Mouse (Mus musculus) erythroblast, adult 5-6 weeks (primary cell): Measurements from ENCODE around the gene Irgc1. TPM values are rescaled to one million over a fixed set of nuclear protein-coding genes. Genes with fewer than 3 reads are reported as not detected.

ENCODE experiments used
- ATAC-seq: replicated peaks from 2 replicates; pipeline ENCODE4 v1.8.0; 2016; ENCODE audit warnings: moderate number of reproducible peaks, mild to moderate bottlenecking, moderate TSS enrichment, inconsistent platforms; ENCODE audit not compliant: poor library complexity, low FRiP score, severe bottlenecking
- total RNA-seq, 2 experiments: library from RNA; stranded (forward) in 1 of 2; stranded (reverse) in 1 of 2; fragments of 150-400 nt in 1 of 2; fragments of 200-764, 138-1000 nt in 1 of 2; gene quantifications; 2 replicates each; pipeline versions ENCODE4 v1.2.3 to v1.2.4; 2015 to 2017; ENCODE audit warnings: low replicate concordance in 2 of 2

Gene Irgc1
- total RNA-seq, 2 experiments from 2014 or later: not detected

DNA sequence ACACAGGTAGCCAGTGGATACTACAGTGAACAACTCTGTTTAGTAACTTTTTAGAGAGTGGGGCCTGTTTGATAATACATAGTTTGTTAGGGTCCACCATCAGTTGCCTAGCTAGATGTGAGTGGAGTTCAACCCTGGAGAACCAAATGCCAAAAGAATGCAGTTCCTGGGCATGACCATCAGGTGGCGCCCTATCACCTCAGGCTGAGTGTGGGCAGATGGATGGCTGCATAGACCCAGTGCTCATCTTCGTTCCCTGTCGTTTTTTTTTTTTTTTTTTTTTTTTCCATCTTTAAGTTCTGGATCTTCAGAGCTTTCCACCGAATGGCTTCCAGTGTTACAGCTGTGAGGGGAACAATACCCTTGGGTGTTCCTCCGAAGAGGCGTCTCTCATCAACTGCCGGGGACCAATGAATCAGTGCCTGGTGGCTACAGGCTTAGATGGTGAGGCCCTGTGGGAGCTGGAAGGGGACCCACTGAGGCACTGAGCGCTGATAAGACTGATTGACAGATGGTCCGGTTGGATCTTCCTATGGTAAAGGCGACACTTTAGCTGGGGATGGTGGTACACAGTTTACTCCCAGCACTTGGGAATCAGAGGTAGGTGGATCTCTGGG lies 21.9 kb upstream of the Irgc1 start:
- no peak for ATAC-seq

DNA sequence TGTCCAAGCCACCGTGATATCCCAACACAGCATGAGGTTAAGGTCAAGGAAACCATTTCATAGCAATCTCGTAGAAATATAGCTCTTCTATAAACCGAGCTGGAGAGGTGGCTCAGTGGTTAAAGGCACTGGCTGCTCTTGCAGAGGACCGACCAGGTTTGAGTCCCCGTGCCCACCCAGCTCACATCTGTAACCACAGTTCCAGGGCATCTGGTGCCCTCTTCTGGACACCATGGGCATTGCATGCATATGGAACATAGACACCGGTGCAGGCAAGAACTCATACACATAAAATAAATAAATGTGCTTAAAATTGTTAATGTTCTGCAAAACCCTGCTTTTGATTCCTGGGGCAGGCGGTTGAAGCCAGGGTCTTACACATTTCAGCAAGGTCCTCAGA lies 20.8 kb upstream of the Irgc1 start:
- ATAC-seq: peak; percentile 68; the same call in 1 of the 2 replicates

DNA sequence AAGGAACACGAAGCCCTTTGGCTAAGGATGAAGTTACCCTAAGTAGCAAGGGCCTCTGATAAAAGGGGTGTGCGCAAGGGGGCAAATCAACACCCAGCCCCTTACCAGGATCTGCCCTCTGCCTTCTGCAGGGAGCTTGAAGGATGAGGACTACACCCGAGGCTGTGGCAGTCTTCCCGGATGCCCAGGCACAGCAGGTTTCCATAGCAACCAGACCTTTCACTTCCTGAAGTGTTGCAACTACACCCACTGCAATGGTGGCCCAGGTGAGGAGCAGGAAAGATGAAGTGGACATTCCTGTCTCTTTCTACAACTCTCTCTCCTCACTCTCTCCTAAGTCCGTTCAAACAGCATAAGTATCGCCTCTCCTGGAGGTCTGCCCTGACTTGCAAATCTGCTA lies 20.3 kb upstream of the Irgc1 start:
- ATAC-seq: no peak

DNA sequence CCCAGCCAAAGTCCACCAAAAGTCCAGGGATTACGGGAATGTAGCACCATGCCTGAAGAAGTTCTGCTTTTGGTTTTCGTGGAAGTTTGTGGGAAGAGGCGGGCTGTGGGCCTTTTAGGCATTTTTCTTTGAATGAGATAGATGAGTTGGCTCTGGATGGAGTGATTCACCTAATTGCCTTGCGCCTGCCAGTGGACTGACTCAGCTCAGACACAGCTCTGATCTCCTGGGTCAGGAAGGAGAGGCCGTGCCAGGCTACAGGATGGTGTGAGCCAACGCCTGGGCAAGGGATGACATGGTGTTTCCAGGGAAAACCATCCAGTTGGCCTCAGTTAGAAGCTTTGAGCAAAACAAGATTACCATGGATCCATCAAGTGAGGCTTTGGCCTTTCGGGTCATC lies 18.3 kb upstream of the Irgc1 start:
- no peak for ATAC-seq

DNA sequence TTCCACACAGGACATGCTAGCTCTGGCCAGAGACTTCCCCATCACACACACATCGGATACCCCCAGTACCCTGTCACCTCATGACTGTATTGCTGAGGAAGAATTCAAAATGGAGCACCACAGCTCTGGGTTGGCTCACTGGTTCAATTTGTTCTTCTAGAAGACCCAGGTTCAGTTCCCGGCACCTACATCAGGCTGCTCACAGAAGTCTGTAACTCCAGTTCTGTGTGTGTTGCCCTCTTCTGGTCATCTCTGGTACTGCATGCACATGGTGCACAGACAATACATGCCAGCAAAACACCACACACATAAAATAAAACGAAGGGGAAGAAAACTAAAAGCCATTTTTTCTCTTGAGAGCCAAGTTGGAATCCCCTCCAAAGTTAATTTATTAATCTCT lies 17.0 kb upstream of the Irgc1 start:
- ATAC-seq: no peak

DNA sequence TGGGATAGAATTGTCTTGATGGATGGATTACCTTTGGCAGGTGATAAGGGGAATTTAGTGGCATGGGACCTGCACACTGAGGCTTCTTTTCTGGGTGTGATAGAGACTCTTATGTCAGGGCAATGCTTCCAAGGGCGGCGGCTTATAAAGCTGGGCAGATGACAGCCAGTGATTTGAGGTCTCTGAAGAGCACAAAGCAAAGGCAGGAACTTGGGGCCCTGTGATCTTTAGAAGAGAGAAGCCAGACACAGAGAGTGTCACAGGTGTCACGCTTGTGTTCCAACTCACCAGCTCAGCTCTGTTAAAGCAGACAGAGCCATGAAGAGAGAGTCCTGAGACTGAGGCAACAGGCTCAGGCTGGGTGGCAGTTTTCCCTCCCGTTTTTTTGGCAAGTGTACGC lies 15.8 kb upstream of the Irgc1 start:
- ATAC-seq: no peak

DNA sequence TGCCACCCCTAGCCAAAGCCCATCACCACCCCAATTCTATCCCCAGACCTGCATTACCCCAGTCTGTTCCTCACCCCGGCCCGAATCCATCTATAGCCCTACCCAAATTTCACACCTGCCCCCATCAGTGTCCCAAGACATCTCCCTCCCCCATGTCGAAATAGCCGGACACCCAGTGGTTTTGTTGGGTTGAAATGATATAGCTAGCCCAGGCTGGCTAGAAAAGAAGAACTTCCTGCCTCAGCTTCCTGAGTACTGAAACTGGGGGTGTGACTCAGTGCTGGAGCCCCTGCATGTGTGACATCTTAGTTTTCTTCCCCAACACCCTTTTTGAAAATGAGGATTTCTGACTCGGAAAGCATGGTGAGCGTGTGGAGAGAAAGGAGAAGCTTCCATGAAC lies 14.7 kb upstream of the Irgc1 start:
- ATAC-seq: no peak

DNA sequence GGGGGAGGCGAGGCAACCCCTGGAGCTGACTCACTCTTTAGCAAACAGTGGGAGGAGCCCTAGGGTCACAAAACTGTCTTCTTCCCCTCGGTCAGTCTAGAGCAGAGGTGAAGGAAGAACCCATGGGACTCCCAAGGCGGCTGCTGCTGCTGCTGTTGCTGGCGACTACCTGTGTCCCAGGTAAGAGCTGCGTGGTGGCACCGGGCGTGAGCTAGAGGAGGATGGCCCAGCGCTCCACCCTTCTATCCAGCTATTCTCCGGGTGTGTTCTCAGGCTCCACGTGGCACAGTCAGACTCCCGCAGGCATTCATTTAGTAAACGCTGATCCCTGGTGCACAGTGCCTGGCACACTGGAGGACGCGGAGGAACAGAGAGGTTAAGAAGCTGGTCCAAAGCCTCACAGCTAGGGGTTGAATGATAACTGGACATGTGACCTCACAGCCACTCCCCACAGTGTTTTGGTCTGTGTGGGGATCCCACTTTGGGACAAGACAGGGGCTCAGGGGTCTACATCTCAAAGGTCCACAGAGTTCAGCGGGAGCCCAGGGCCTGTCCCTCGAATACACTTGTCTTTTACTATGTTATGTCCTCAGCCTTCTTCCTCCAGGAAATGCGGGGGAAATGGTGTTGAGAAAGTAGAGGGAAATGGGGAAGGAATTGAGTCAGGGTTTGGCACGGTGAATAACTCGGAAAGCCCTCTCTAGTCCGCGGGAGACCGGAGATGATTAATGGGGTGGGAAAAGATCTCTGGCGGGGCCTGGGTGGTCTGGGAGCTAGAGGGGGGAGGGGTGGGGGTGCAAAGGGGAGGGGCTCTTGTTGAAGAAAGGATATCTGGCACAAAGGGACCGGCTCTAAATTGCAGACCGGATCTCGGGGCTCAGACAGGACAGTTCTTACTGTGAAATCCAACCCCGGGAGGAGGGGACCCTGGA lies 10.6 kb upstream of the Irgc1 start, which contains the start of gene Plaur:
Gene Plaur, plus strand, starts transcription at position 97 of the 932 bp plus-strand sequence.
- no peak for ATAC-seq

DNA sequence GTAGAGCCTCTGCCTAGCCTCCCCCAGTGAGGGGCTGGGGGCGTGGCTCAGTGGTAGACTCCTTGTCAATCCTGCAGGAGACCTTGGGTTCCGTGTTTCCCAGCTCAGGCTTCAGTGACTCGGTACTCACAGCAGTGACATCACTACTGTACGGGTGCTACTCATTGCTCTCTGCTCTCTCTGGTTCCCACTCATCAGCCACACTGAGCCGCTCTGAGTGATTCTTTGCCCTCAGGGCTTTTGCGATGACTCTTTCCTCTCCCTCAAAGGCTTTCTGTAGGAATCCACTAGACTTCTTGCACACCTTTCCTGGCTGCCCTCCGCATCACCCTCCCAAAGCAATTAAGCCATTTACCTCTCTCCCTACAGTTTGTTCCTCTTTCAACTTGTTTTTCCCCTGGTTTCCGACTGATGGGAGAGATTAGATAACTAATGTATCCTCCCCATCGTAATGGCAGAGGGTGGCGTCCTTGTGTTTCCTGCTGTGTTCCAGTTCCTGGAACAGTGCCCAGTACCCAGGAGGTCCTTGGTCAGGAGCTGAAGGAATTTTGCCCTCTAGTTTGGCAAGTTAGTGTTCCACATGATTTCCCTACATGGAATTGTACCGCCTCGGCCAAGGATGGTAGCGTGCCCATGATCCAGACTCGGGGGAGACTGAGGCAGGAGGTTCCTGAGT lies 9.4 kb upstream of the Irgc1 start:
- no peak for ATAC-seq

DNA sequence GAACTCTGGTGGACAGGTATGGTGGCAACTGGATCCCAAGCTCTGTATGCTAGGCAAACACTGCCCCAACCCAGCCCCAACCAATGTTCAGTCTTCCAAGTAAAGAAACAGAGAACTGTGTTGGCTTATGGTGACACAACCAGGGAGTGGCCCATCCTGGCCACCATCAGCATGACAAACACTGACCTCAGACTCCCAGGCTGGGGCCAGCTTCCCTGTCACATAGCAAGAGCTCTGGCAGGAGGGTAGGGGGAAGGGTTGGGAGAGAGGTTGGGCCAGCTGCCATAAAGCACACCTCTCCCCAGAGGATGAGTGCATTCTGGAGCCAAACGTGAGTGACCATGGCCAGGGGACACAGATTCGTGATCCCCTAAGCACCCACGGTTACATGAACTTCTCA lies 7.7 kb upstream of the Irgc1 start:
- no peak for ATAC-seq

DNA sequence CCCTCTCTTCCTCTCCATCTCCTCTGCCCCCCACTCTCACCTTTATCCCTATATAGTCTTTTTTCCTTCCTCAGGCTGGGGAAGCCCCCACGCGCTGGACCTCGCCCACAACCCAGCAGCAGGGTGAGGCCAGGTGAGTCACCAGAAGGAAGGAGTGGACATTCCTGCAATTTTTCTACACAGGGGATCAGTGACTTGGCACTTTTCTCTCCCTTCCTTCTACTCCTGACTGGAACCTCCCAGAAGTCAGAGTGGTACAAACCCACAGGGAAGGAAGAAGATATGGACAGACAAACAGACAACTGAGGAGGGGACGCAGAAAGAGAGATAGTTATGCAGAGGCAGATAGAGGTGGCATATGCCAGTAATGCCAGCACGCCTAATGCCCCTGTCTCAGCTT lies 7.3 kb upstream of the Irgc1 start:
- no peak for ATAC-seq

DNA sequence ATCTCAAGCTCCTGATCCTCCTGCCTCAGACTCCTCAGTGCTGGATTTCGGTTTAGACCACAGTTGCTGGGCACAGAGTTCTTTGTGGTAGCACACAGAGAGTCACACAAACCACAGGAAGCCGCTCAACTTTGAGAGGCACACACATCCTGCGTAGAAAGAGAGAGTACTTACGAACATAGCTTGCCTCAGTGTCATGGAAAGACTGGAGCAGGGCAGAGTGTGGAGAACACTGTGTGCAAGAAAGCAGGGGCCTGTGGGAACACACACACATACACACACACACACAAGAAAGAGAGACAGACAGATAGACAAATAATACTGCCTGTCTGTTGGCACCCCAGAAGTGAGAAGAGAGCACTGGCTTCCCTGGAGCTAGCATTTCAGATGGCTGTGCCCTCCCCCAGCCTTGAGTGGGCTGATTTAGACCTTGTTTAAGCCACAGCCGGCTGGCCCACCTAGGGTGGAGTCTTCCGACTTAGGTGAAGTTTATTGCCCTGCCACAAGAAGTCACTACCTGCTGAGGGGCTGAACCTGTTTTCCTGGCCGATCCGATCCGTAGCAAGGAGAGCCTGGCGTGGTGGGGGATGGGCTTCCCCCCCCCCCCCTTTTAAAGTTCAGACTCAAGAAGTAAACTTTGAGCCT lies 5.8 kb upstream of the Irgc1 start:
- no peak for ATAC-seq

DNA sequence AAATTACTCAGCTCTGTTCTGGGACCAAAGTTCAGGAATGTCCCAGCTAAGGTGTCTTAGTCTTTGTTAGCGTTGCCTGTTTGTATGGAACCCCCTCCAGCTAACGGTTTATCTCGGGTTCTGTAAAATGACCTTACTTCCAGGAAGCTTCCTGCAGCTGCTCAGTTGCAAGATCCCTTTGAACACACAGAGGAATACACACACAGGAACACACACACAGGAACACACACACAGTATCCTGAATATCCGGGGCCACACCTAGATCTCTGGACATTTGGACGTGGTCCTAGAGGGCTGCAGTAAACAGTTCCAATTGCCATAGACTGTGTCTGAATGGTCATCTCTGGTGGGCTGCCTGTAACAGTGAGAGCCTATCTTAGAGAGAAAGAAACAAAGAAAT lies 3.6 kb upstream of the Irgc1 start:
- no peak for ATAC-seq

DNA sequence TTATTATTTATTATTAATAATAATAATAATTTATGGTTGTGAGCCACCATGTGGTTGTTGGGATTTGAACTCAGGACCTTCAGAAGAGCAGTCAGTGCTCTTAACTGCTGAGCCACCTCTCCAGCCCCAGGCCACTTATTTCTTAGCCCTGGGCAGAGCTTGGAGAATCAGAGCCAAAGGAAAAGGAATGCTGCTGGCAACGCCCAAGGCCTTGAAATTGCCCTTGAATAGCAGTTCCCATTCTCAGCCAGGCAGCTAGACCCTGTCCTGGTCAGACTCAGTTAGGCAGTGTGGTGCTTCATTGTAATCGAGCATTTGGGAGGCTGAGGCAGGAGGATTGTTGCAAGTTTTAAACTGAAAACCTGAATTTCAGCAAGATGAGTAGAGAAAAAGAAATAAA lies 2.1 kb upstream of the Irgc1 start:
- no peak for ATAC-seq

DNA sequence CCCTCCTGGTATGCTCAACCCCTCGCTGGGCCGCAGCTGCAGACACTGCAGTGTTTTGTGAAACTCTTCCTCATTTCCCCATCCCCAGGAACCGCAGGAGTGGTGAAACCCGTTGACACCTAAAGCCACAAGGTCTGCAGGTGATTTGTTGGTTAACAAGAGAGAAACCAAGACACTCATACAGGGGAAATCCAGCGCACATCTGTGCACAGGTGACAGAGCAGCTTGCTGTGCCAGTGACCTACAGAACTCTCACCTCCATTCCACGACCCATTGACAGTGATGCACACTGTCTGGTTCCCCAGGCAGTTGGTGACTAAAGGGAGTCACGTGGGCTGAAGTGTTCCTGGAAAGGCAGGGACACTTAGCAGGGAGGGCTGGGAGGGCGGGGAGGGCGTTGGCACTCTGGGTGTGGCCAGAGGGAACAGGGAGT lies 1.5 kb downstream of the Irgc1 start:
- no peak for ATAC-seq

DNA sequence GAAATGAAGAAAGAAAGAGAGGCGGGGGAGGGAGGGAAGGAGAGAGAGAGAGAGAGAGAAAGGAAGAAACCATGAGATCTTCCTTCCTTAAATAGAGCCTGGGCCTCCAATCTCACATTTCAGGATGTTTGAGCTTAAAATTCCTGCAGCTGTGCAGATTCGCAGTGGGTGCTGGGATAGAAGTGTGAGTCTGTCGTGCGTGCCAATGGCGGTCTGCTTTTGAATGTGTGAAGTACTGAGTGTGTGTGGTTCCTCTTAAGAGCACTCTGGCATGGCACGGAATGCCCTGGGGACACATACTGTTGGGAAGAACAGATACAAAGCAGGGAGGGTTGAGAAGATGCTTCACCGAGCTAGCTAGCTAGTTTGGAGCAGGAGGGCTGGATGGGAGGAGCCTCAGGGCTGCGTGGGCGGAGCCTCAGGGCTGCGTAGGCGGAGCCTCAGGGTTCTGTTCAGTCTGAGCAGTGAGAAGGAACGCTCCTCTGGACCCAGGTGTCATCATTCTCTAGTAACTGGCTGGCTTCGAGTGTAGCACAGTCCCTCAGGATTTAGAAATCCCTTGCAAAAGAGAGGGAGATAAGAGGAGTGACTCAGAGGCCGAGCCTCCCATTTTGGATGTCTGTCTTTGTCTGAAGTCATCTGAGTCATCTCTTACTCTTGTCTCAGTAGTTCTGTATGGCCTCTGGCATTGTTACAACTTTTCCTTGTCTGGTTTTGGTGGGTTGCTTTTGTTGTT lies 3.1 kb downstream of the Irgc1 start:
- ATAC-seq: peak; percentile 57; the same call in 1 of the 2 replicates

DNA sequence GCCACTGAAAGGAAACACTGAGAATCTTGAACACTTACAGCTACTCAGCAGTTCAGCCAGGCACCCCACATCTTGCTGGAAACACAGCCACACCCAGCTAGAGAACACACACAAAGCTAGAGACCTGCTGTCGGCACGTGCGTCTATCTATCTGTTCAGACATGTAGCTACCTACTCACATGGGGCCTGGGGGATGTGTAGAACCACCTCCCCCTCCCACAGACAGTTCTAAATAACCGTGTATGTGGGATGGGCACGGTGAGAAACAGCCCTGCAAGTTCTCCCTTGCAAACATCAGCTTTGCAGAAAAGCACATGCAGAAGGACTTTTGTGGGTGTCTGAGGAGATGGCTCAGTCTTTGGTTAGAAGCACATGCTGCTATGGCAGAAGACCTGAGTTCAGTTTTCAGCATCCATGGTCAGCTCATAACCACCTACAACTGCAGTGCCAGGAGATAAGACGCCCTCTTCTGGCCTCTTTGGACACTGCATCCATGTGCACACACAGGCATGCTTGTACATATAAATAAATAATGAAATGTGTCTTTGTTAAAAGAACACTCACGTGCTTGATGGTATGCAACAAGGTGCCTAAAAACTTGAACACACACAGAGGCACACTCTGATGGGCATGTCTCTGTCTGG lies 5.3 kb downstream of the Irgc1 start:
- no peak for ATAC-seq

DNA sequence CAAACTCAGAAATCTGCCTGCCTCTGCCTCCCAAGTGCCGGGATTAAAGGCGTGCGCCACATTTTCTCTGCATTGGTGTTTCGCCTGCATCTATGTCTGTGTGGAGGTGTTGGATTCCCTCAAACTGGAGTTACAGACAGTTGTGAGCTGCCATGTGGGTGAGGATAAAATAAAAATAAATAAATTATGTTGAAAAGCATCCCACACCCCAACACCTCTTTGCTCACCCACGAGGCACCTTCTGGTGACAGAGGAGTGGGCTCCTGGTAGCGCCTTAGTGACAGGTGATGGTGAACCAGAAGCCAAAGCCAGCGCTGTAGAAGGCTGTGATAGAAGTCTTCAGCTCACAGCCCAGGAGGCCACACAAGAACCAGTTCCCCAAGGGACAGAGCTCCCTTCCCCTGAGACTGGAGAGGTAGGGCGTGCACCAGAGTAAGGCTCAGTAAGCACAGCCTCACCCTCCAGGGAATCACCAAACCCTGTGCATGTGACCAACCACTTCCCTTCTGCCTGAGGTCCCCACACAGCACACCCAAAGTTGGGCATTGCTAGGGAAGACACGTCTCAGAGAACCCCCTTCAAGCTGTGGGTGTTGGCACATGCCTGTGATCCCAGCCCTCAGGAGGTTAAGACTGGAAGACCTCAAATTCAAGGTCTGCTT lies 6.7 kb downstream of the Irgc1 start:
- ATAC-seq: no peak

DNA sequence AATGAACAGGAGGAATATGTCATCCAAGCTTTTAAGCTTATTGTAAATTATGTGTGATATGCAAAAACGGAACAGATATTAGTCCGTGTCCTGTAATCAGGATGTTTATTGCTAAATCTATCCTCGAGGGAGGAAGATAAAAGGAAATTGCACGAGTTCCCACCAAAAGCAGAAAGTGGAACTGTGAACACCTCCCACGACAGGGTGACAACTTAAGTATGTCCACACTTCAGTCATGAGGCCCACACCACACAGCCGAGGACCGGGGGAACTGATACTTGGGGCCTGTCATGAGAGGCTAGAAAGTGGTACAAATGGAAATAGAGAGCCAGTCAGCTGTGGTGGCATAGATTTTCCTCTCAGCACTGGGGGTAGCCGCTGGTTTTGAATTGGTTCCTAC lies 9.8 kb downstream of the Irgc1 start:
- no peak for ATAC-seq
